Mouse (Mus musculus) embryonic facial prominence, embryonic 15.5 days (tissue): Measurements from ENCODE around the gene Pold3. TPM values are rescaled to one million over a fixed set of nuclear protein-coding genes. Genes with fewer than 3 reads are reported as not detected.

Experiments
- ATAC-seq: fragments of 200-750 bp; cut with Nextera tagmentation; 2 replicates; pipeline ENCODE4 v1.8.0; 2017; ENCODE audit warnings: low read depth, moderate TSS enrichment; ENCODE audit not compliant: insufficient number of reproducible peaks, low FRiP score, low TSS enrichment
- H3K27ac ChIP-seq: fragments of 300-500 bp; sonication (generic); replicated peaks from 2 replicates; pipeline ENCODE4 v1.5.1; 2015; ENCODE audit warnings: mild to moderate bottlenecking, inconsistent platforms
- H3K27me3 ChIP-seq: fragments of 300-500 bp; sonication (generic); 2 replicates; pipeline ENCODE4 v1.6.1; 2015; ENCODE audit warnings: inconsistent platforms
- H3K36me3 ChIP-seq: fragments of 300-500 bp; sonication (generic); 2 replicates; pipeline ENCODE4 v1.6.1; 2015; ENCODE audit warnings: mild to moderate bottlenecking, inconsistent platforms
- H3K4me1 ChIP-seq: fragments of 300-500 bp; sonication (generic); 2 replicates; pipeline ENCODE4 v1.6.1; 2015; ENCODE audit warnings: inconsistent platforms
- H3K4me2 ChIP-seq: fragments of 300-500 bp; sonication (generic); replicated peaks from 2 replicates; pipeline ENCODE4 v1.6.1; 2015; ENCODE audit warnings: mild to moderate bottlenecking, inconsistent platforms
- H3K4me3 ChIP-seq: fragments of 300-500 bp; sonication (generic); replicated peaks from 2 replicates; pipeline ENCODE4 v1.5.1; 2015; ENCODE audit warnings: mild to moderate bottlenecking, inconsistent platforms
- H3K9ac ChIP-seq: fragments of 300-500 bp; sonication (generic); 2 replicates; pipeline ENCODE4 v1.6.1; 2015; ENCODE audit warnings: inconsistent platforms
- H3K9me3 ChIP-seq: fragments of 300-500 bp; sonication (generic); replicated peaks from 2 replicates; pipeline ENCODE4 v1.6.1; 2016; ENCODE audit warnings: inconsistent platforms
- WGBS: fragments of 180-500 bp; shearing (Covaris S2); methylation state at CpG from one replicate; pipeline ENCODE4 v1.1.7; 2015; 5-methylcytosine and 5-hydroxymethylcytosine counted together
- polyA plus RNA-seq: library from polyadenylated mRNA; unstranded; fragments of >200 nt; fragmentation: Nextera tagmentation; extraction: Ambion mirVana; gene quantifications from 2 replicates; pipeline ENCODE4 v1.2.1, GENCODE M21; 2015

The Pold3 gene
- polyA plus RNA-seq, 1 experiment from 2014 or later = 50.6 TPM

- Histone ChIP-seq H3K9me3 (no peaks in the 10 kb centered on the region), H3K9ac (no peak overlapping the region), H3K4me1 (no peaks in the 10 kb centered on the region), H3K36me3 (no peaks in the 10 kb centered on the region), H3K4me3 (no peak overlapping the region), H3K27ac (no peak overlapping the region), H3K27me3 (no peaks in the 10 kb centered on the region), H3K4me2 (no peak overlapping the region)
- WGBS = 75% methylated on average over 9 of the region's 9 CpGs
- ATAC-seq = no peak
These were observed 15.7 kb upstream of the Pold3 start for GRCm38 (mm10) chr7:100137038-100137437.

- no peak overlapping the region for H3K27ac ChIP-seq
These were observed 11.0 kb upstream of the Pold3 start for GRCm38 (mm10) chr7:100132379-100132778.

GRCm38 (mm10) chr7:100130592-100130991 lies 9.2 kb upstream of the Pold3 start:
- no peak for ATAC-seq
- Histone ChIP-seq H3K36me3 (no peaks in the 10 kb centered on the region), H3K9ac (no peak overlapping the region), H3K27ac (no peak overlapping the region), H3K4me1 (no peaks in the 10 kb centered on the region), H3K4me3 (no peak overlapping the region), H3K27me3 (no peaks in the 10 kb centered on the region), H3K9me3 (no peaks in the 10 kb centered on the region), H3K4me2 (no peak overlapping the region)
- WGBS = 79% methylated on average over 6 of the region's 6 CpGs

More at GRCm38 (mm10) chr7:100132379-100132778, 11.0 kb upstream of the Pold3 start:
- H3K9ac ChIP-seq = no peak overlapping the region
- H3K36me3 ChIP-seq = no peaks in the 10 kb centered on the region
- H3K4me3 ChIP-seq = no peak overlapping the region
- no peak overlapping the region for H3K4me2 ChIP-seq
- H3K9me3 ChIP-seq = no peaks in the 10 kb centered on the region
- H3K4me1 ChIP-seq = no peaks in the 10 kb centered on the region
- H3K27me3 ChIP-seq = no peaks in the 10 kb centered on the region
- ATAC-seq = no peak
- WGBS = 81% methylated on average over 1 of the region's 1 CpGs

GRCm38 (mm10) chr7:100128262-100129041 lies 7.1 kb upstream of the Pold3 start:
- no peaks in the 10 kb centered on the region for H3K36me3 ChIP-seq
- H3K27me3 ChIP-seq = no peaks in the 10 kb centered on the region
- no peak overlapping the region for H3K4me2 ChIP-seq
- H3K9ac ChIP-seq = no peak overlapping the region
- no peak overlapping the region for H3K27ac ChIP-seq
- no peaks in the 10 kb centered on the region for H3K9me3 ChIP-seq
- H3K4me3 ChIP-seq = no peak overlapping the region
- WGBS = 75% methylated on average over 7 of the region's 7 CpGs
- no peaks in the 10 kb centered on the region for H3K4me1 ChIP-seq
- no peak for ATAC-seq

GRCm38 (mm10) chr7:100126514-100126913 lies 5.1 kb upstream of the Pold3 start:
- ATAC-seq = no peak
- no peaks in the 10 kb centered on the region for H3K9me3 ChIP-seq
- no peaks in the 10 kb centered on the region for H3K27me3 ChIP-seq
- H3K36me3 ChIP-seq = no peaks in the 10 kb centered on the region
- no peaks in the 10 kb centered on the region for H3K4me1 ChIP-seq
- no peak overlapping the region for H3K9ac ChIP-seq
- no peak overlapping the region for H3K4me2 ChIP-seq
- no peak overlapping the region for H3K4me3 ChIP-seq
- 79% methylated on average over 7 of the region's 7 CpGs for WGBS
- no peak overlapping the region for H3K27ac ChIP-seq

- no peak for ATAC-seq
- Histone ChIP-seq H3K9me3 (no peaks in the 10 kb centered on the region), H3K9ac (no peak overlapping the region), H3K4me2 (no peak overlapping the region), H3K27ac (no peak overlapping the region), H3K36me3 (no peaks in the 10 kb centered on the region), H3K4me1 (peaks cover 3% of the 10 kb centered on the region; the same call in 1 of the 2 replicates), H3K27me3 (no peaks in the 10 kb centered on the region), H3K4me3 (no peak overlapping the region)
- 72% methylated on average over 4 of the region's 4 CpGs for WGBS
These were observed 3.8 kb upstream of the Pold3 start for GRCm38 (mm10) chr7:100125166-100125565.

- no peak overlapping the region for H3K27ac ChIP-seq
- no peak for ATAC-seq
- no peaks in the 10 kb centered on the region for H3K9me3 ChIP-seq
- no peak overlapping the region for H3K4me2 ChIP-seq
- H3K27me3 ChIP-seq = no peaks in the 10 kb centered on the region
- 0 out of 2 replicates have a peak, but pooled peaks cover under 1% of the 10 kb centered on the region for H3K36me3 ChIP-seq
- WGBS = 74% methylated on average over 2 of the region's 2 CpGs
- H3K4me3 ChIP-seq = no peak overlapping the region
- peaks cover 8% of the 10 kb centered on the region; the same call in 1 of the 2 replicates for H3K4me1 ChIP-seq
- no peak overlapping the region for H3K9ac ChIP-seq
These were observed 2.8 kb upstream of the Pold3 start for GRCm38 (mm10) chr7:100124211-100124610.

GRCm38 (mm10) chr7:100123486-100123885 lies 2.1 kb upstream of the Pold3 start:
- Histone ChIP-seq H3K4me3 (no peak overlapping the region), H3K9ac (no peak overlapping the region), H3K4me1 (peaks cover 8% of the 10 kb centered on the region; the same call in 1 of the 2 replicates), H3K27ac (no peak overlapping the region), H3K9me3 (no peaks in the 10 kb centered on the region), H3K4me2 (no peak overlapping the region), H3K36me3 (peaks cover 8% of the 10 kb centered on the region; the same call in 1 of the 2 replicates), H3K27me3 (no peaks in the 10 kb centered on the region)
- WGBS = 58% methylated on average over 6 of the region's 6 CpGs
- ATAC-seq = no peak

GRCm38 (mm10) chr7:100120791-100121261 lies 539 bp downstream of the Pold3 start:
- peak overlapping the region; percentile 86 for H3K27ac ChIP-seq
- H3K9me3 ChIP-seq = no peaks in the 10 kb centered on the region
- H3K27me3 ChIP-seq = no peaks in the 10 kb centered on the region
- ATAC-seq = peak; percentile 52; the same call in 1 of the 2 replicates
- peaks cover 26% of the 10 kb centered on the region; the same call in 1 of the 2 replicates for H3K36me3 ChIP-seq
- peak overlapping the region; percentile 86 for H3K9ac ChIP-seq
- WGBS = 0% methylated on average over 25 of the region's 25 CpGs
- peak overlapping the region; percentile 76 for H3K4me2 ChIP-seq
- peaks cover 8% of the 10 kb centered on the region; the same call in 1 of the 2 replicates for H3K4me1 ChIP-seq
- peak overlapping the region; percentile 98 for H3K4me3 ChIP-seq

GRCm38 (mm10) chr7:100114279-100114678 lies 7.1 kb downstream of the Pold3 start:
- 90% methylated on average over 6 of the region's 6 CpGs for WGBS
- Histone ChIP-seq H3K4me2 (no peak overlapping the region), H3K27me3 (no peaks in the 10 kb centered on the region), H3K4me1 (no peaks in the 10 kb centered on the region), H3K36me3 (peaks cover 55% of the 10 kb centered on the region), H3K4me3 (no peak overlapping the region), H3K9ac (no peak overlapping the region), H3K9me3 (no peaks in the 10 kb centered on the region), H3K27ac (no peak overlapping the region)
- no peak for ATAC-seq

- 84% methylated on average over 7 of the region's 7 CpGs for WGBS
- H3K27ac ChIP-seq = no peak overlapping the region
- H3K4me1 ChIP-seq = no peaks in the 10 kb centered on the region
- H3K36me3 ChIP-seq = peaks cover 53% of the 10 kb centered on the region
- H3K9me3 ChIP-seq = no peaks in the 10 kb centered on the region
- H3K4me3 ChIP-seq = no peak overlapping the region
- no peak overlapping the region for H3K9ac ChIP-seq
- no peak overlapping the region for H3K4me2 ChIP-seq
- no peak for ATAC-seq
- no peaks in the 10 kb centered on the region for H3K27me3 ChIP-seq
These were observed 7.5 kb downstream of the Pold3 start for GRCm38 (mm10) chr7:100113821-100114220.
